Mouse (Mus musculus) stomach, postnatal 0 days (tissue): ENCODE measurements around the gene Kif5c. TPM values are rescaled to one million over a fixed set of nuclear protein-coding genes. Genes with fewer than 3 reads are reported as not detected.

Experiments used
- ATAC-seq: fragments of 200-750 bp; cut with Nextera tagmentation; 2 replicates; pipeline ENCODE4 v1.8.0; 2017; ENCODE audit not compliant: low FRiP score, low TSS enrichment
- DNase-seq: peaks from one replicate; pipeline ENCODE4 v3.0.0-alpha.2; 2016; ENCODE audit warnings: low spot score
- H3K27ac ChIP-seq: fragments of 300-500 bp; sonication (generic); replicated peaks from 2 replicates; pipeline ENCODE4 v1.5.1; 2014; ENCODE audit warnings: mild to moderate bottlenecking, control low read depth
- H3K27me3 ChIP-seq: fragments of 300-500 bp; sonication (generic); 2 replicates; pipeline ENCODE4 v1.6.1; 2014; ENCODE audit warnings: low read length; ENCODE audit not compliant: control insufficient read depth, insufficient read depth
- H3K36me3 ChIP-seq: fragments of 300-500 bp; sonication (generic); 2 replicates; pipeline ENCODE4 v1.6.1; 2014; ENCODE audit warnings: low read length, mixed read lengths; ENCODE audit not compliant: control insufficient read depth, insufficient read depth
- H3K4me1 ChIP-seq: fragments of 300-500 bp; sonication (generic); replicated peaks from 2 replicates; pipeline ENCODE4 v1.6.1; 2014; ENCODE audit warnings: antibody characterized with exemption; ENCODE audit not compliant: control insufficient read depth, insufficient read depth
- H3K4me2 ChIP-seq: fragments of 300-500 bp; sonication (generic); replicated peaks from 2 replicates; pipeline ENCODE4 v1.6.1; 2014; ENCODE audit warnings: low read depth, mild to moderate bottlenecking, control low read depth, moderate library complexity
- H3K4me3 ChIP-seq: fragments of 300-500 bp; sonication (generic); 2 replicates; pipeline ENCODE4 v1.5.1; 2014; ENCODE audit warnings: low read depth, low read length, control low read depth
- H3K9ac ChIP-seq: fragments of 300-500 bp; sonication (generic); 2 replicates; pipeline ENCODE4 v1.6.1; 2014; ENCODE audit warnings: mild to moderate bottlenecking, low read length, control low read depth, mixed read lengths
- H3K9me3 ChIP-seq: fragments of 300-500 bp; sonication (generic); 2 replicates; pipeline ENCODE4 v1.6.1; 2016; ENCODE audit warnings: low read length; ENCODE audit not compliant: control insufficient read depth
- CTCF ChIP-seq: IDR thresholded peaks from 2 replicates; pipeline ENCODE4 v1.5.1; 2016; ENCODE audit warnings: antibody characterized with exemption, low read depth, mild to moderate bottlenecking, moderate library complexity
- EP300 ChIP-seq: optimal IDR thresholded peaks from 2 replicates; pipeline ENCODE3; 2016; ENCODE audit warnings: antibody characterized with exemption
- WGBS: fragments of 180-500 bp; shearing (Covaris S2); extraction: QIAGEN DNeasy Blood & Tissue Kit; methylation state at CpG from one replicate; pipeline ENCODE4 v1.1.7; 2014; 5-methylcytosine and 5-hydroxymethylcytosine counted together
- polyA plus RNA-seq: library from polyadenylated mRNA; unstranded; fragments of >200 nt; fragmentation: Nextera tagmentation; extraction: Ambion mirVana; gene quantifications from 2 replicates; pipeline ENCODE4 v1.2.1, GENCODE M21; 2015

Gene Kif5c
- polyA plus RNA-seq, 1 experiment from 2014 or later, result 2.8 TPM

DNA sequence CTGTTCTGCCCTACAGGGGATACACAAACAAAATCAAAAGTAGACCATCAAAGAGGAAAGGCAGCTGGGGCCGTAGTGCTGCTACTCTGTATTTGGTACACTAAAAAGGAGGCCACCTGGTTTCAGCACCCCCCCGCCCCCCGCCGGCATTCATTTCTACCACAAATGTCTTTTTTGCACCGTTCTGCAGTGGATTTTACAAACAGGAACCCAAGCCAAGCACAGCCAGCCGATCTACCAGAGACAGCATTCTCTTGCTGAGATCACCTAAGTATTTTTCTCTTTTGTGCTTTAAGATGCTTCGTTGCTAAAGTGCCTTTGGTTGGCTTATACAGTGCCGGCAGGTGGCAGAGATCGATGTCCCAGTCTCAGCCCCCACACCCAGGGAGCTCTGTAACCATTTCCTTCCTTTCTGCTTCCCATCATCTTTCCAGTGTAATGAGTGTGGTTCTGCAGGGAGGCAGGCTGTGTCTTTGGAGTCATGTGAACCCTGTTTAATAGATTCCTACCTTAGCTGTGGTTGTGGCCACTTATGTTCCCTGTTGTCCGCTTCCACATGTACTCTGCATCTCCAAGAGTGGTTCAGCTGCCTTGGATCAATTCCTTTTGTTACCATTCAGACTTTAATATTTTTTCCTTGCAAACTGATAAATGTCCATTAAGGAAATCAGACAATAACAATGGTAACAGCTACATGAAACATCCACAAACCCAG lies 110.0 kb downstream of the Kif5c start:
- Histone ChIP-seq H3K27me3 (no peaks in the 10 kb centered on the region), H3K36me3 (no peaks in the 10 kb centered on the region), H3K4me3 (no peak overlapping the region), H3K9me3 (no peaks in the 10 kb centered on the region), H3K27ac (no peak overlapping the region), H3K4me1 (no peaks in the 10 kb centered on the region), H3K4me2 (no peak overlapping the region), H3K9ac (no peak overlapping the region)
- DNase-seq (no peak), ATAC-seq (no peak)
- TF ChIP-seq EP300, result no peak
- 74% methylated on average over 10 of the region's 10 CpGs for WGBS

DNA sequence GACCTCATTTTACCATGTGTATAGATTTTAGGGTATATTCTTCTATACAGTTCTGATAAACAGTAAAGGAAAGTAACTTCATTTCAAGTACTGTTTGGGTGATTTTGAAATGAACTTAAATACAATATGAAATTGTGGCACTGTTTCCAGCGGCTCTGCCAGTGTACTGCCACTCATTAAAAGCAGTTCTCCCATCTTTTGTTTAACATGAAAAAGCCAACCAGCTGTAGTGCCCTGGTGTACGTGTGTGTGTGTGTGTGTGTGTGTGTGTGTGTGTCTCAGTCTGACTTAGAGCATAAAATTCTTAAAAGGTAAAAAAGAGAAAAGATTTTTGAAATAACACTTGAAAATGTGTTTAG lies 110.5 kb downstream of the Kif5c start:
- no peak overlapping the region for H3K9ac ChIP-seq
- no peak overlapping the region for H3K27ac ChIP-seq
- H3K9me3 ChIP-seq, result no peaks in the 10 kb centered on the region
- ATAC-seq (no peak), DNase-seq (no peak)
- no peaks in the 10 kb centered on the region for H3K27me3 ChIP-seq
- no peaks in the 10 kb centered on the region for H3K4me1 ChIP-seq
- TF ChIP-seq EP300 (no peak), CTCF (no peak)
- no peak overlapping the region for H3K4me3 ChIP-seq
- 79% methylated on average over 2 of the region's 2 CpGs for WGBS
- no peak overlapping the region for H3K4me2 ChIP-seq
- H3K36me3 ChIP-seq, result no peaks in the 10 kb centered on the region

DNA sequence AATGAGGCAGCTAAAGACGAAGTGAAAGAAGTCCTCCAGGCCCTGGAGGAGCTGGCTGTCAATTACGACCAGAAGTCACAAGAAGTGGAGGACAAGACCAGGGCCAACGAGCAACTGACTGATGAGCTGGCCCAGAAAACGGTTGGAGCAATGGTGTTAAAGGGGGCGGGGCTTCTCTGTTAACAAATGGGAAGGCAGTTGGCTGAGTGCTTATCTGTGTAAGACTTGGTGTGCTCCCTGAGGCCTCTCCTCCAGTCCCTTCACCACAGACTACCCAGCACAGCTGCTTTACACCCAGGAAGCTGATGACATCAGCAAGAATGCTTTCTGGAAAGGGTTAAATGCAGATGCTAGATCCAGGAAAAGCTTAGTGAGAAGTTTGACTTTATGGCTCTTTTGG lies 111.1 kb downstream of the Kif5c start:
- Histone ChIP-seq H3K4me2 (no peak overlapping the region), H3K4me1 (no peaks in the 10 kb centered on the region), H3K27me3 (no peaks in the 10 kb centered on the region), H3K36me3 (no peaks in the 10 kb centered on the region), H3K4me3 (no peak overlapping the region), H3K9me3 (no peaks in the 10 kb centered on the region), H3K27ac (no peak overlapping the region), H3K9ac (no peak overlapping the region)
- ATAC-seq, result no peak
- TF ChIP-seq EP300 (no peak), CTCF (no peak)
- 41% methylated on average over 5 of the region's 5 CpGs for WGBS
- no peak for DNase-seq

DNA sequence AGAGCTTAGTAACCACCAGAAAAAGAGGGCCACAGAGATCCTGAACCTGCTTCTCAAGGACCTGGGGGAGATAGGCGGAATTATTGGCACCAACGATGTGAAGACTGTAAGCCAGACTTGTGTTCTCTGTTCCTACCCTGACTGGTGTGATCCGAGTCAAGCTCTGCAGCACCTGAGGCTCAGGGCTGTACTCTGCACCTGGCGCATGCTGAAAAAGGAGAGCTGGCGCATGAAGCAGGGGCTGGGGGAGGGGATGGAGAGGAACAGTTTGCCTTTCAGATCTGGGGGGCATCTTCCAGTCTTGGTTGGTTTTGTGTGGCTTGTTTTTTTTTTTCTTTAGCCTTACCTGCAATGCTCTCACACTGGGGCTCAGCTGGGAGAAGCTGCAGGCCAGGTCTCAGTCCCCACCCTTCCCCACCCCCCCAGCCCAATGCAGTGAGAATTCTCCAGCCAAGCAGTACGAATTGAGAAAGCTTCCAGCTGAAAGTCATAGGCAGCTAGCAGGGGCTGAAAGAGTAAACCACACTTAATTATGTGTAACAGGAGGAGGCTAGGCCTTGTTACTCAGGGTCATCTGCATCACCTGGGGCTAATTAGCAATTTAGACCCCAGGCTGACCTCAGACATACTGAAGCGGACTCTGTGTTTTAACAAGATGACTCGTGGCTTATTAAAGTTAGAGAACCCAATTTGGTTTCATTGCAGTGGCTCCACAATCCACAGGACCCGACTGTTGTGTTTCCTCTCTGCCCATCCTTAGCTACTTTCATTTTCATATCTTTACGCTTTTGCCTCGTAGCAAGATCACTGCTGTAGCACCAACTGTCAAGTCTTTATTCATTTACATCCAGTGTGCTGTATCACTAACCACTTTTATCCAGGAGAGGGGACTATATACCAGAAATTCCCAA lies 113.9 kb downstream of the Kif5c start:
- 69% methylated on average over 11 of the region's 11 CpGs for WGBS
- H3K27me3 ChIP-seq, result no peaks in the 10 kb centered on the region
- DNase-seq (no peak), ATAC-seq (no peak)
- no peak overlapping the region for H3K4me2 ChIP-seq
- TF ChIP-seq CTCF, result no peak
- TF ChIP-seq EP300, result no peak
- H3K9ac ChIP-seq, result no peak overlapping the region
- no peaks in the 10 kb centered on the region for H3K4me1 ChIP-seq
- H3K36me3 ChIP-seq, result no peaks in the 10 kb centered on the region
- no peak overlapping the region for H3K4me3 ChIP-seq
- H3K9me3 ChIP-seq, result no peaks in the 10 kb centered on the region
- no peak overlapping the region for H3K27ac ChIP-seq

DNA sequence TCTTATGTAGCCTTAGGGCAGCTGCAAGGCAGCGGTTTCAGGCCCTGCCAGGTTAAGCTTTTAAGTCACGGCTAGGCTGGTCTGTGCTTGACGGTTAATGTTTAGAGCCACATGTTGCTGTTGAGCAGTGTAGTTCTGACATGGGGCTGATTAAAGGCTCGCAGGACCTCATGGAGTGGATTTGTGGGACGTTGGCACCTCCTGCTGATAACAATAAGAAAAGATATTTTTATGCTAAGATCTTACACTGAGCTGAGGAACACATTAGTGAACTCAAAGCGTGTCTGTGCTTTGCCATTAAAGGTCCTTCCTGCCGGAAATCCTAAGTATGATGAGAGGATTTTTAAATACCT lies 114.5 kb downstream of the Kif5c start:
- H3K9me3 ChIP-seq, result no peaks in the 10 kb centered on the region
- no peaks in the 10 kb centered on the region for H3K36me3 ChIP-seq
- no peak overlapping the region for H3K4me2 ChIP-seq
- H3K9ac ChIP-seq, result no peak overlapping the region
- ATAC-seq, result no peak
- TF ChIP-seq CTCF, result peak; percentile 35
- TF ChIP-seq EP300, result no peak
- no peak overlapping the region for H3K27ac ChIP-seq
- DNase-seq, result no peak
- H3K4me1 ChIP-seq, result no peaks in the 10 kb centered on the region
- H3K27me3 ChIP-seq, result no peaks in the 10 kb centered on the region
- WGBS, result 48% methylated on average over 7 of the region's 7 CpGs
- no peak overlapping the region for H3K4me3 ChIP-seq
